Mouse (Mus musculus) cortical plate, adult 2 months (tissue): Measurements from ENCODE around the gene 1700014D04Rik. TPM values are rescaled to one million over a fixed set of nuclear protein-coding genes. Genes with fewer than 3 reads are reported as not detected.

Experiments used
- H3K27ac ChIP-seq: fragments of 200-500 bp; 2 replicates; pipeline ENCODE4 v1.5.1; 2012; ENCODE audit warnings: low read length, control low read depth, inconsistent platforms; ENCODE audit not compliant: insufficient read depth
- H3K4me1 ChIP-seq: fragments of 200-500 bp; 2 replicates; pipeline ENCODE4 v1.6.1; 2011; ENCODE audit warnings: low read length; ENCODE audit not compliant: control insufficient read depth, insufficient read depth
- H3K4me3 ChIP-seq: fragments of 200-500 bp; 2 replicates; pipeline ENCODE4 v1.5.1; 2011; ENCODE audit warnings: mild to moderate bottlenecking, low read length, control low read depth; ENCODE audit not compliant: insufficient read depth
- CTCF ChIP-seq: fragments of 200-500 bp; IDR thresholded peaks from 2 replicates; pipeline ENCODE4 v1.5.1; 2011; ENCODE audit warnings: mild to moderate bottlenecking, control low read depth, low read length; ENCODE audit not compliant: insufficient read depth; ENCODE audit errors: extremely low read depth
- POLR2A ChIP-seq: fragments of 200-500 bp; IDR thresholded peaks from 2 replicates; pipeline ENCODE4 v1.6.1; 2011; ENCODE audit warnings: mild to moderate bottlenecking, low read length, control low read depth; ENCODE audit not compliant: insufficient read depth; ENCODE audit errors: extremely low read depth
- polyA plus RNA-seq: library from polyadenylated mRNA; depleted of rRNA; stranded (reverse); fragments of >200 nt; gene quantifications from 2 replicates; pipeline ENCODE4 v1.2.3, GENCODE M21; 2012; rRNA removed

Gene 1700014D04Rik
- polyA plus RNA-seq, 1 experiment: 0.56 TPM

GRCm38 (mm10) chr13:59694008-59694407, 52.5 kb downstream of the 1700014D04Rik start, which contains the start of gene 4921517D22Rik:
4921517D22Rik (minus strand) TSS chr13:59694108.
- Histone ChIP-seq H3K27ac (no peak within 1 kb of the TSS), H3K4me1 (no peaks in the 10 kb centered on the region), H3K4me3 (no peak within 1 kb of the TSS)
- TF ChIP-seq POLR2A (no peak), CTCF (no peak)

- Histone ChIP-seq H3K4me3 (no peak overlapping the region), H3K4me1 (no peaks in the 10 kb centered on the region), H3K27ac (no peak overlapping the region)
- no peak for TF ChIP-seq POLR2A
- TF ChIP-seq CTCF: no peak
Observed at GRCm38 (mm10) chr13:59691478-59691877, 55.1 kb downstream of the 1700014D04Rik start.

Other genes starting within 250 kb of the 1700014D04Rik start
- gene Agtpbp1, start 161.5 kb downstream of the 1700014D04Rik start, polyA plus RNA-seq: 105 and 106 TPM in 2 replicates
- 78.4 and 79.8 TPM in 2 replicates for gene Naa35, start 161.5 kb downstream of the 1700014D04Rik start, polyA plus RNA-seq
- 13.1 and 17.0 TPM in 2 replicates for gene Golm1, start 70.9 kb downstream of the 1700014D04Rik start, polyA plus RNA-seq
- gene 4921517D22Rik, start 52.6 kb downstream of the 1700014D04Rik start, polyA plus RNA-seq: not detected in 2 replicates
- gene Spata31d1a, start 36.4 kb downstream of the 1700014D04Rik start, polyA plus RNA-seq: 0.10 TPM in 1 of 2 replicates, not detected in the other
- gene Spata31d1b, start 34.5 kb downstream of the 1700014D04Rik start, polyA plus RNA-seq: 0.04 and 0.06 TPM in 2 replicates
- gene Spata31d1d, start 15.0 kb downstream of the 1700014D04Rik start, polyA plus RNA-seq: 0.04 and 0.08 TPM in 2 replicates
- 255 and 271 TPM in 2 replicates for gene Isca1, start 23.1 kb upstream of the 1700014D04Rik start, polyA plus RNA-seq
- gene Gm49354, start 35.5 kb upstream of the 1700014D04Rik start, polyA plus RNA-seq: not detected in 2 replicates
- gene Tut7, start 76.4 kb upstream of the 1700014D04Rik start, polyA plus RNA-seq: 36.6 and 39.0 TPM in 2 replicates